Mouse (Mus musculus): ENCODE results near the gene Slc22a21. TPM values are rescaled to one million over a fixed set of nuclear protein-coding genes. Genes with fewer than 3 reads are reported as not detected.
"Not testable (repeated sequence)": the region's sequence is repeated elsewhere in the genome, so short reads cannot be mapped to it uniquely, and the experiment has no call there.

Gene Slc22a21
- polyA plus RNA-seq, 1 experiment: 1.8 TPM

GRCm38 (mm10) chr11:53977672-53978071 lies 2.5 kb downstream of the Slc22a21 start:
- TF ChIP-seq CTCF (IDR thresholded peaks at IDR 0.05; ENCODE audit: extremely low read depth, insufficient read depth, insufficient read length, insufficient replicate concordance) (no peak), POLR2A (IDR thresholded peaks at IDR 0.05; ENCODE audit: low read depth, low read length) (no peak)
- no peak overlapping the region for H3K27ac ChIP-seq (ENCODE audit: insufficient read depth, low read length)
- H3K4me3 ChIP-seq (ENCODE audit: extremely low read depth, insufficient read depth, insufficient read length): no peak overlapping the region
- no peak for DNase-seq (ENCODE audit: low read depth in 1 of 2, low spot score in 2 of 2)
- H3K36me3 ChIP-seq (ENCODE audit: control insufficient read depth, insufficient read depth, low read length): no peaks in the 10 kb centered on the region
- 68% methylated on average over 3 of the region's 3 CpGs for WGBS
- H3K4me1 ChIP-seq (ENCODE audit: control insufficient read depth, insufficient read depth, insufficient read length): peaks cover 3% of the 10 kb centered on the region; the same call in 1 of the 2 replicates
- 0 out of 2 replicates have a peak, but pooled peaks cover 1% of the 10 kb centered on the region for H3K27me3 ChIP-seq (ENCODE audit: control insufficient read depth, insufficient read depth, low read length)

GRCm38 (mm10) chr11:53975559-53975958 lies 4.6 kb downstream of the Slc22a21 start:
- 0 out of 2 replicates have a peak, but pooled peaks cover 1% of the 10 kb centered on the region for H3K27me3 ChIP-seq (ENCODE audit: control insufficient read depth, insufficient read depth, low read length)
- no peak overlapping the region for H3K4me3 ChIP-seq (ENCODE audit: extremely low read depth, insufficient read depth, insufficient read length)
- no peak overlapping the region for H3K27ac ChIP-seq (ENCODE audit: insufficient read depth, low read length)
- no peaks in the 10 kb centered on the region for H3K36me3 ChIP-seq (ENCODE audit: control insufficient read depth, insufficient read depth, low read length)
- TF ChIP-seq POLR2A (IDR thresholded peaks at IDR 0.05; ENCODE audit: low read depth, low read length) (no peak), CTCF (IDR thresholded peaks at IDR 0.05; ENCODE audit: extremely low read depth, insufficient read depth, insufficient read length, insufficient replicate concordance) (no peak)
- H3K4me1 ChIP-seq (ENCODE audit: control insufficient read depth, insufficient read depth, insufficient read length): peaks cover 3% of the 10 kb centered on the region; the same call in 1 of the 2 replicates
- no peak for DNase-seq (ENCODE audit: low read depth in 1 of 2, low spot score in 2 of 2)

- Histone ChIP-seq H3K27me3 (ENCODE audit: control insufficient read depth, insufficient read depth, low read length) (no peaks in the 10 kb centered on the region), H3K36me3 (ENCODE audit: control insufficient read depth, insufficient read depth, low read length) (no peaks in the 10 kb centered on the region), H3K27ac (ENCODE audit: insufficient read depth, low read length) (no peak overlapping the region), H3K4me1 (ENCODE audit: control insufficient read depth, insufficient read depth, insufficient read length) (no peaks in the 10 kb centered on the region), H3K4me3 (ENCODE audit: extremely low read depth, insufficient read depth, insufficient read length) (no peak overlapping the region)
- WGBS: 68% methylated on average over 3 of the region's 3 CpGs
- no peak for DNase-seq (ENCODE audit: low read depth in 1 of 2, low spot score in 2 of 2)
- TF ChIP-seq CTCF (IDR thresholded peaks at IDR 0.05; ENCODE audit: extremely low read depth, insufficient read depth, insufficient read length, insufficient replicate concordance) (no peak), POLR2A (IDR thresholded peaks at IDR 0.05; ENCODE audit: low read depth, low read length) (no peak)
Observed at GRCm38 (mm10) chr11:53958984-53959383, 21.1 kb downstream of the Slc22a21 start.

- H3K4me3 ChIP-seq (ENCODE audit: extremely low read depth, insufficient read depth, insufficient read length); H3K27ac ChIP-seq (ENCODE audit: insufficient read depth, low read length); H3K4me1 ChIP-seq (ENCODE audit: control insufficient read depth, insufficient read depth, insufficient read length); H3K27me3 ChIP-seq (ENCODE audit: control insufficient read depth, insufficient read depth, low read length); H3K36me3 ChIP-seq (ENCODE audit: control insufficient read depth, insufficient read depth, low read length): not testable (repeated sequence)
- DNase-seq (ENCODE audit: low read depth in 1 of 2, low spot score in 2 of 2): peak in 1 of 2 experiments; percentile 19
- 66% methylated on average over 4 of the region's 4 CpGs for WGBS
- TF ChIP-seq CTCF (IDR thresholded peaks at IDR 0.05; ENCODE audit: extremely low read depth, insufficient read depth, insufficient read length, insufficient replicate concordance): 0 out of 2 replicates have a peak, but pooled peaks have one; percentile 2
Observed at GRCm38 (mm10) chr11:53958176-53958575, 22.0 kb downstream of the Slc22a21 start.

GRCm38 (mm10) chr11:53956636-53957035 lies 23.5 kb downstream of the Slc22a21 start:
- no peaks in the 10 kb centered on the region for H3K4me1 ChIP-seq (ENCODE audit: control insufficient read depth, insufficient read depth, insufficient read length)
- no peak for DNase-seq (ENCODE audit: low read depth in 1 of 2, low spot score in 2 of 2)
- TF ChIP-seq CTCF (IDR thresholded peaks at IDR 0.05; ENCODE audit: extremely low read depth, insufficient read depth, insufficient read length, insufficient replicate concordance) (no peak), POLR2A (IDR thresholded peaks at IDR 0.05; ENCODE audit: low read depth, low read length) (no peak)
- no peak overlapping the region for H3K4me3 ChIP-seq (ENCODE audit: extremely low read depth, insufficient read depth, insufficient read length)
- no peaks in the 10 kb centered on the region for H3K27me3 ChIP-seq (ENCODE audit: control insufficient read depth, insufficient read depth, low read length)
- WGBS: 82% methylated on average over 1 of the region's 1 CpGs
- H3K36me3 ChIP-seq (ENCODE audit: control insufficient read depth, insufficient read depth, low read length): no peaks in the 10 kb centered on the region
- no peak overlapping the region for H3K27ac ChIP-seq (ENCODE audit: insufficient read depth, low read length)

- TF ChIP-seq POLR2A (IDR thresholded peaks at IDR 0.05; ENCODE audit: low read depth, low read length) (no peak), CTCF (IDR thresholded peaks at IDR 0.05; ENCODE audit: extremely low read depth, insufficient read depth, insufficient read length, insufficient replicate concordance) (no peak)
- no peaks in the 10 kb centered on the region for H3K36me3 ChIP-seq (ENCODE audit: control insufficient read depth, insufficient read depth, low read length)
- WGBS: 88% methylated on average over 3 of the region's 3 CpGs
- H3K4me1 ChIP-seq (ENCODE audit: control insufficient read depth, insufficient read depth, insufficient read length): no peaks in the 10 kb centered on the region
- DNase-seq (ENCODE audit: low read depth in 1 of 2, low spot score in 2 of 2): no peak
- no peak overlapping the region for H3K4me3 ChIP-seq (ENCODE audit: extremely low read depth, insufficient read depth, insufficient read length)
- H3K27me3 ChIP-seq (ENCODE audit: control insufficient read depth, insufficient read depth, low read length): no peaks in the 10 kb centered on the region
- no peak overlapping the region for H3K27ac ChIP-seq (ENCODE audit: insufficient read depth, low read length)
Observed at GRCm38 (mm10) chr11:53954653-53955052, 25.5 kb downstream of the Slc22a21 start.

GRCm38 (mm10) chr11:53950133-53950532 lies 30.0 kb downstream of the Slc22a21 start:
- not testable (repeated sequence) for H3K27ac ChIP-seq (ENCODE audit: insufficient read depth, low read length); DNase-seq (ENCODE audit: low read depth in 1 of 2, low spot score in 2 of 2); H3K4me1 ChIP-seq (ENCODE audit: control insufficient read depth, insufficient read depth, insufficient read length); H3K27me3 ChIP-seq (ENCODE audit: control insufficient read depth, insufficient read depth, low read length); H3K4me3 ChIP-seq (ENCODE audit: extremely low read depth, insufficient read depth, insufficient read length); H3K36me3 ChIP-seq (ENCODE audit: control insufficient read depth, insufficient read depth, low read length)
- WGBS: 100% methylated on average over 1 of the region's 3 CpGs

- 74% methylated on average over 4 of the region's 4 CpGs for WGBS
- H3K27me3 ChIP-seq (ENCODE audit: control insufficient read depth, insufficient read depth, low read length); H3K4me3 ChIP-seq (ENCODE audit: extremely low read depth, insufficient read depth, insufficient read length); H3K4me1 ChIP-seq (ENCODE audit: control insufficient read depth, insufficient read depth, insufficient read length); DNase-seq (ENCODE audit: low read depth in 1 of 2, low spot score in 2 of 2); H3K36me3 ChIP-seq (ENCODE audit: control insufficient read depth, insufficient read depth, low read length); H3K27ac ChIP-seq (ENCODE audit: insufficient read depth, low read length): not testable (repeated sequence)
Observed at GRCm38 (mm10) chr11:53931944-53932318, 48.2 kb downstream of the Slc22a21 start.

Data from spleen, adult 2 months (tissue).